Mouse (Mus musculus): ENCODE data around the gene Tenm4.

Tenm4 gene

DNA sequence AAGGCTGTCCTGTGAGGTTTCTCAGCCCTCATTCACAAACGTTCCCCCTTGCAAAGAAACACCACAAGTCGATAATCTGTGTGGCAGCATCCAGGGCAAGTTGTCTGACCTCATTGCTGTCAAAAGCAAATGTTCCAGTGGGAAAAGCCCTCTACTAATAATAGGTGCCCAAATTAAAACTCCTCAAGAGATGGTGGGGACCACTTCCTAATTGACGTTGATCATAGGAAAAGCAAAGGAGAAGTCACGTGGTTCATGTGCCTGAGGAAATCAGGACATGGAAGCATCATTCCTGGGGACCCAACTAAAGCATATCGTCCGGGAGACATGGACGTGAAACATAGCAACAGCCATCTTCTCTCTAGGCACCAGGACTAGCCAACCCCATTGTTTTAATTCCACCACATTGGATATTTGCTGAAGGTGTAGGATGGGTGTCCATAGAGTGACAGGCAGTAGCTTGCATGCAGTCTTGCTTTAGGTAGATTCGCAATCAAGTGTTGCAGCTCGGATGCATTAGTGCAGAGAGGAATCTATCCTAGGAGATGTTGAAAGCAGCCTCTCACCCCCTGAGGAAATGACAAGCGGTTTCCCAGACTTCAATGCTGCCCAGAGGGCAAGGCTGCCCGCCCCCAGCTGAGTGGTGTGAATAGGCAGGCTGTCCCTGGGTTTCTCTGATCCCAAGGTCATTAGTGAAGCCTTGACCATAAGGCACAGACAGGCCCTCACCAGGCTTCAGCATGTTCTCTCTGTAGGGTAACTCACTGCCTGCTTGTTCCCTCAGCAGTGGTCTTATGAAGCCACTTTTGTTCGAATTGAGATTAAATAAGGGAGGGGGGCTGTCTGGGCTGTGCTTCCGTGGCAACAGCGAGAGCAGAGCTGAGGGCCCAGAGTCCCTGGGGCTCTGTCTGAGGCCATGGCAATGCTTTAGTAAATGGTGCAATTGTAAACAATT lies 547.4 kb downstream of the Tenm4 start:
- intact Hi-C loops (cut with DNase I) = no loop called here

GRCm38 (mm10) chr7:96719926-96720325 lies 548.9 kb downstream of the Tenm4 start:
- intact Hi-C loops (cut with DNase I) = no loop called here

DNA sequence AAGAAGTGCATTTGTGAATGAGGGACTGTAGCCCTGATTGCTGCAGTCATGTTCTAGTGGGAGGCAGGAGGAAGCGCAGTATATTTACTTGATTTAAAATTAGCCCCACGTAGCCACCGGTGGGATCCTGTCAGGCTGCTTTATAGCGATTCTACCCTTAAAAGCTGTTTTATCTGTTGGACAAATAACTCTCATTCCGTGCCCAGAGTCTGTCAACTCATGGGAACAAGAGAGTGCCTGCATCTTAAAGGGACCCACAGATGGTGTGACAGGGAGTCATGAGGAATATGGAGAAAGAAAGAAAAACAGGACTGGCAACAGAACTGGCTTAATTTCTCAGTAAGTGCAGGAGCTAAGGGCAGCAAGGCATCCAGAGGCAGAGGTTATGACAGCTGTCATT lies 549.4 kb downstream of the Tenm4 start:
- intact Hi-C loops (cut with DNase I) = no loop called here

- intact Hi-C loops (cut with DNase I) = no loop called here
Observed at GRCm38 (mm10) chr7:96722796-96723195, 551.8 kb downstream of the Tenm4 start.

DNA sequence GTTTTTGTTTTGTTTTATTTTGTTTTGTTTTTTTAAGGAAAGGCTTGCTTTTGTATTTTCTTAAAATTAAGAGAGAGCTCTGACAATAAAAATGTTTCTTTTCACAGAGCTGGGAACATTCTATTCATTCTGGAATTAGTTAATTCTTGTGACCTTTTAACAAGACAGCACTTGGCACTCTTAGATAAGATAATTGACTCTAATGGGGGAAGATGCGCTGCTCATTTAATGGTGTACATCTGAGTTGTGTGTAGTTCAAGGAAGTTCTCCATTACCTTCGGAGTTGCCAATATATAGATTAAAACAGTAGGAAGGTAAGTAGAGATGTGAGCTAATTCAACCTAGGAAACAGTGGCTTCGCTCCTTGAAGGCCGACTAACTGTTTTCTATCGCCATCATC lies 554.6 kb downstream of the Tenm4 start:
- intact Hi-C loops (cut with DNase I) = no loop called here

DNA sequence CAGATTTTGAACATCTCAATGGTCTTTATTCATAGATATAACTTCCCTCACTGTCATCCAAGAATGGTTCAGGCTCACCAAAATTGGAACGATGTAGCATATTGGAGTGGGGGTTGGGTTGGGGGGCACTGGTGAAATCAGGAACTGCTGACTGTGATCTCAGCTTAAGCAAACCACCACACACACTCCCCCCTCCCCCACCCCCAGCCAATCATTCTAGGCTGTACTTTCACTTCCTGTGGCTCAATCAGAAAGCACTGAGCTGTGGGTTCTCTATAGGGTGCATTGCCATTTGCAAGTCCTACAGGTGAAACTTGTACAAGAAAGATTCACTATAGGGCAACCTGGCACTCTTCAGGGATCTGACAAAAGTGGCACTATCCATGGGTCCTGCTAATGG lies 559.3 kb downstream of the Tenm4 start:
- intact Hi-C loops (cut with DNase I) = no loop called here

- intact Hi-C loops (cut with DNase I) = no loop called here
Observed at GRCm38 (mm10) chr7:96731947-96732346, 560.9 kb downstream of the Tenm4 start.

DNA sequence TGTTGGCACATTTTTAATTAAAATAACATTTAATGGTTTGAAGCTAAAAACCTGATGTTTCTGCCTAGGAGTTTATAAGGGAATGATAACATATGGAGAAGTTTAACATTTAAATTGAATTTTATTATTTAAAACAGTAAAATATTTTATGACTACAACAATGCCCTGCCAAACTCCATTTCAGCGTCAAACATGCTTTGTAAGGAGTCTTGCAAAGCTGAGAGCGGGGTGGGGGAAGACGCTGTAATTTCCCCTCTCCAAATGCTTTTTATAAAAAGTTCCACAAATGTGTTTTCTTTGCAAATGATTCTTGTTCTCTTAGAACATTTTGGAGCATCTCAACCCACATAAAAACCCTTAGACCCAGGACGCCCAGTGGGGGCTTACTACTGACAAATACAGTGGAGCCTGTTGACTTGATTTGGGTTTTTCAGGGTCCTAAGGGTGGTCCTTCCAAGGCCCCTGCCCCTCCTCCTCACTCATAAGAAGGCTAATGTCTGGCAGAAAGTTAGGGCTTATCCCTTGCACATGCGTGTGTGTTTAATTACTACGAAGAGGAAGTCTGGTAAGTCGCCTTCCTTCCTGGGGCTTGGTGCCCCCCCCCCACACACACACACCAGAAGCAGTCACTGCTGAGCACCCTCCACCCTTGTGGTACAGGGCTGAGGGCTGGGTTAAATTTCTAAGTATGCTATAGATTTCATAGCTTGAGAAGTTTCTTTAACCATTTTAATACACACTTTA lies 563.4 kb downstream of the Tenm4 start:
- intact Hi-C loops (cut with DNase I) = no loop called here

- intact Hi-C loops (cut with DNase I) = no loop called here
Observed at GRCm38 (mm10) chr7:96740631-96741030, 569.6 kb downstream of the Tenm4 start.

DNA sequence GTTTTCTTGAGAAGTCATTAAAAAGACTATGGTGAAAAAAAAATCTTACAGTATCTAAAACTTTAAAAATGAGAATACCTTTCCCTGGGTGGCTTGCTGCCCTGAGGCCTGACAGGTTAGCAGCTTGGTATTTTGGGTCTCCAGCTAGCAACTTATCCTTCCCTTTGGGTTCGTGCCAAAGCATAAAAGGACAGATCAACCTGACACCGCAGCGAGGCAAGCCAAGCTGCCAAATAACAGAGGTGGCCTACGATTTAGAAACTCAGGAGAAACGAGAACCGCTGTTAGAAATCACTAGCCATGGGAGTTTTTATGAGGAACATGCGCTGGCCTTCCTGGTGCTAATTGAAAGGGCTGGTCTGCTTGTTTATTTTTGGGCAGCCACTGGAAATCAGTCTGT lies 571.2 kb downstream of the Tenm4 start:
- intact Hi-C loops (cut with DNase I) = no loop called here

DNA sequence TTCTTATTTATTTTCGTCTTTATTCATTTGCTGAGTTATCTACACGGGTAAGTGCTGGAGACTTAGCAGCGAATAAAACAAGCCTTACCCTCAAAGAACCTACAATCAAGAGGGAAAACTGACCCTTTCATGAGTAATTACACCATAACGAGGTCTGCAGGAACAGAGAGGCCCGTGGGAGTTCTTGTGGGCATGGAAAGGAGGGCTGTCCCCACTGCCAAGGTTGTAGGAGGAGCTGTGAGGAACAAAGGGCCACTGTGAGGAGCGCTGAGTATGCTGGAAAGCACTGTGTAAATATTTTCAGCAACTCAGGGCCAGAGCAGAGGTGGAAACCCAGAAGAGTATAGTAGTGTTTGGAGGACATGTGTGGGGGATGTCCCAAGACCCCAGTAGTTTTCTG lies 574.9 kb downstream of the Tenm4 start:
- intact Hi-C loops (cut with DNase I) = no loop called here

GRCm38 (mm10) chr7:96746706-96747105 lies 575.7 kb downstream of the Tenm4 start:
- intact Hi-C loops (cut with DNase I) = no loop called here

DNA sequence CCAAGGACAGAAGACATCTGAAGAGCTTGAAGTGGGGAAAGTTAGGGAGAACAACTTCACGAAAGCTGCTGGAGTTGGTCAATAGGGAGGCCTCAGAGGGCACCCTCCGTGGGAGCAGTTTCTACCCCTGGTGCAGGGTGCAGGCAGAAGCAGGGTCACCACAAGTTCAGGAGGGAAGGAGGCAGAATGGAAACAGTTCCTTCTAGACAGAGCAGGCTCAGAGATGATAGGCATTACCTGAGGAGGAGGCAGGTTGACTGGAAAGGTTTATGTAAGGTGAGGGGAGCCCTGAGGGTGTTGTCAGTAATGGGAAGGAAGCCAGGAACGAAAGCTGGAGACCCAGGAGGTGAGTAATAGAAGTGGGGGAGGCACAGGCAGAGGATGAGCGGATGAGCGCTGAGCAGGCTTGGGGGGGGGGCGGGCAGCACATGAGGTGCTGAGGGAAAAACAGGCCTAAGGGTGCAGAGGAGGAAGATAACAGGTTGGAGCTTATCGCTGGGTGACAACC lies 577.5 kb downstream of the Tenm4 start:
- intact Hi-C loops (cut with DNase I) = no loop called here

DNA sequence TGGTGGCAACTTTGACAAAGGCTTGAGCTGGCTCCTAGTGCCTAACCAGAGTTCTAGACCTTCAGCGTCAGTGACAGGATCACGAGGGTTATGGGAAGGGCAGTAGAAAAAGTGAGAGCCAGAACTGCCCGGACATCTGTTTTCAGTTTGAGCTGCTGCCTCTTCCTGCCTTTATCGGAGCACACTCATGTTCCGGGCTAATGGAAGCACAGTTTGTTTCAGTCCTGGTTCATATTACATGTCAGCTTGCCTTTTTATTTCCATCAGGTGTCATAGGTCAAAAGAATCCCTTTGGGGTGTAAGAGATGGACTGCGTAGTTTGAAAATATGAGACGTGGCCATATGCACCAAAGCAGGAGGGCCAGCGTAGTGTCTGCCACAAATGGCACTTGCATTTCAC lies 578.7 kb downstream of the Tenm4 start:
- intact Hi-C loops (cut with DNase I) = loop anchor here (5.0 kb wide), 1 partner anchor 42 kb away; no protein-coding TSS in a partner anchor

DNA sequence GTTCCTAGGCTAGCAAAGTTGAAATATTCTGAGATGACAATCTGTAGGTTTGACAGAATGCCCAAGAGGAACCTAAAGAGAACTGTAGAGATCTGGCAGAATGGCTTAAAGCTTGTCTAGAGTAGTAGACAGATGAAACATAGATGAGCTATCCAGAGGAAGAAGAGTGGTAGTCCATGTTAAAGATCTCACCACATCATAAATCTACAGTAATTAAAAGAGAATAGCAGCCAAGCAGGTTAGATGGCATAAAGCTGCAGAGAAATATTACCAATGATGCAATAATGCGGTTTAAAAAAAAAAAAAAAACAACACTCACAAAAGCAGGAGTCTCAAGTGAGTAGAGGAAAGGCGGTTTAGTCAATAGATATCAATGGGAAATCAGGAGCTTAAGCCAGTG lies 580.2 kb downstream of the Tenm4 start:
- intact Hi-C loops (cut with DNase I) = loop anchor here (5.0 kb wide), 1 partner anchor 44 kb away; no protein-coding TSS in a partner anchor

GRCm38 (mm10) chr7:96752776-96753175 lies 581.7 kb downstream of the Tenm4 start:
- intact Hi-C loops (cut with DNase I) = loop anchor here (5.0 kb wide), 1 partner anchor 45 kb away; no protein-coding TSS in a partner anchor

DNA sequence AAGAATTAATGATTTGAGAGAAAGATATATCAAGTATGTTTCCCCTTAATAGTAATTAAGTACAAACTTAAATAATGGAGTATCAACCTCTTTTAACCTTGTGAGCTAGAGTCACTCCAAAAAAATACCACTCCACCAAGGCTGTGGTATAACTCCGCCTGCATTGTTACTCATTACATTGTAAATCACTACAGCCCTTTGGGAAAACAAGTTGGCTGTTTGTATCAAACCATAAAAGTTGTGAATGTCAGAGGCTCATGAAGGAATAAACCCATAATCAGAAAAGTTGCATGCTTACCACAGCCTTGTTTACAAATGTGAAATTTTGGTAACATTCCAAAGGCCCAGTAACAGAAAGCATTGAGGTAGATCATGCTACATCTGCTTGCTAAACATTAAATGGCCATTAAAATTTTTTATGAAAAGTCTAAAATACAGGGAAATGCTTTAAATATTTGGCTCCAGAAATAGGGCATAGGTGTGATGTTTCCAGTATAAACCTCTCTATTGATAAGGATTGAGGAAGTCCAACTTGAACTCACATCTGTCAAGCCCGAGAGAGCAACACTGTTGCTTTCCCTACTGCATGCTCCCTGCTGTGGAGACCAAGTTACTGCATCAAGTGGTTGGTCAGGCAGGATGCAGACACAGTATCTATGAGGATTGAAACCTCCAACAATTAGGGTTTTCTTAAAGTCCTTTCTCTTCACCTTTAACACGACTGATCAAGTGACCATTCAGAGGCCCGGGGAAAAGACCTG lies 582.5 kb downstream of the Tenm4 start:
- intact Hi-C loops (cut with DNase I) = loop anchor here (5.0 kb wide), 1 partner anchor 46 kb away; no protein-coding TSS in a partner anchor

DNA sequence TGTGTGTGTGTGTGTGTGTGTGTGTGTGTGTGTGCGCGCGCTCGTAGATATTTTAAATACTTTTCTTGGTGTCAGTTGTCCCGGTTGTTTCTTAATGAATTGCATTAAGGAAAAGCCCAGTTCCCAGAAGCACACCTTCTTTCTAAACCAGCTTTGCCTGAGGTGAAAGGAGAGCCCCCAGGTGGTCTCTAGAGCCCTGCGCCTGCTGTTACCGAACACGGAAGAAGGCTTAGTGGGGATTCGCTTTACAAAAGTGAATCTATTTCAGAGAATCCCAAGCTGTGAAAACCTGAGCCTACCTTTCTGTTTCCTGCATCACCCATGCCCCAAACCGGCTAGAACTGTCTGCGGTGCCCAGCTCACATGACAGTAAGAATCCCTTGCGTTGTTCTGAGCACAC lies 583.1 kb downstream of the Tenm4 start:
- intact Hi-C loops (cut with DNase I) = loop anchor here (5.0 kb wide), 1 partner anchor 47 kb away; no protein-coding TSS in a partner anchor

DNA sequence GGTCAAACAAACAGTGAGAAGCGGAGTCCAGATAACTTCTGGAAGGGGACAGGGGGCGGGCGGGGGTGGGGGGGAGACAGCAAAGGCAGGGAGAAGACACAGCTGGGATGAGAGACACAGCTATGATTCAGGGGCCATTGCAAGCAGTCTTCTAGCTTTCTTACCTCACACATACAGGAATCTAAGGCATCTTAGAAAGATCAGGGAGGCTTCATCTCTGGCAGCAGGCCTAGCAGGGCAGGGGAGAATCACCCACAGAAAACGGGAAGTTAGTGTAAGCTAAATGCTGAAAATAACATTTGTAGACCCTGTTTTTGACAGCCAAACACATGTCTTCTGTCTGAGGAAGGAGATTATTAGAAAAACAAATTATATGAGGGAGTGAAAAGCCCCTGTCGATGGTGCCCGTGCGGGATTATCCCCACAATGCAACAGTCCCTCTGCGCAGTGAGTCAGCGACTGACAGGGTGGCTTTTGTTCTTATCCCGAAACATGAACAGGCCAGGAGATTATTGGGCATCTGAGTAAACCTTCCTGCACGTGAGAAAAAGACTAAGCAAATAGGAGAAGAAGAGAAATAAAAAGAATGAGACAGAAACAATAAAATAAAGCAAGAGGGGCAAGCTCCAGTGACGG lies 584.5 kb downstream of the Tenm4 start:
- intact Hi-C loops (cut with DNase I) = no loop called here

- intact Hi-C loops (cut with DNase I) = no loop called here
Observed at GRCm38 (mm10) chr7:96756104-96756742, 585.2 kb downstream of the Tenm4 start.
